Mouse (Mus musculus): Measurements from ENCODE around the gene Cyp11a1.

DNA sequence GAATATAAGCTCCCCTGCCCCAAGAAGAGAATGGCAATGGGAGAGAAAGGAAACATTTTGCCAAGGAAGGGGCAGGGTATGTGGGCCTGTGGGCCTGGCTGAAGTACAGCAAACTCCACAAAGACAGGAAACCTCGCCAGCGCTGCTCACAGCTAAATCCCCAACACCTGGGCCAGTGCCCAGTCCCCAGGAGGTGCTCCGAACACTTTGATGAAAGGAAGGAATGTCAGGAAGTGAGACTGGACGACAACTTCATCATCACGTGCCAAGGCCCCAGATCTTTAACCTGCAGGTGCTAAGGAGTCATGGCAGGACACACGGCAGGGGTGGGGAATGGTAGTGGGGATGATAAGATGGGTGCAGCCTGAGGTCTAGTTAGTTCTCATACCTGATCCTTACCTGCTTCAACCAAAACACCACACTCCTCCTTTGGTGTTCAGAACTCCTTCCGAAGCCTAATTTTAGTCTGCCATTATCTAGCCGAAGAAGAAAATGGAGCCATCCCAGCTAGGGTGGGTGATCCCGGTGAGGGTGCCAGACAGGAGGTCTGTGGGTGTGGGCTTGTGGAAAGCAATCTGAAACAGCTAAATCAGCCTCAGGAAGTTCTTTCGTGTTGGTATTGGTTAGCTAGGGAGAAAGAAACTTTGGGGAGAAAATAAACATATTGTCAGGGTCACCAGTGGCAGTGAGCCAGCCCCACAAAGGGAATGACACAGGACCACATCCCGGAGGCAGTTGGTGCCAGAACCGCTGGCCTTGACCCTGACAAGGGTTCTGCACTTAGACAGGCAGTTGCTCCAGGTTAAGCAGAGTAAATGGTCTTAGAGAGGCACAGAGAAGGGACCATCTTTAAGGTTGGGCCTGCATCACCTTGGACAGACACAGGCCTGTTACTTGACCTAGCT is 40.7 kb upstream of the Cyp11a1 start:
- no peak for TF ChIP-seq CTCF (IDR thresholded peaks at IDR 0.05; ENCODE audit: control insufficient read depth, insufficient read depth, insufficient read length)
- no peak for TF ChIP-seq MYOD1 (IDR thresholded peaks at IDR 0.05; ENCODE audit: control insufficient read depth, insufficient read length, low read depth)
- TF ChIP-seq MYOG (IDR thresholded peaks at IDR 0.05; ENCODE audit: control insufficient read depth, extremely low read depth, insufficient read length) = no peak
- no peak for TF ChIP-seq USF1 (IDR thresholded peaks at IDR 0.05; ENCODE audit: low read depth)

Data from C2C12 (cell line).